Mouse (Mus musculus) forebrain, embryonic 15.5 days (tissue): ENCODE measurements around the gene Cacul1. TPM values are rescaled to one million over a fixed set of nuclear protein-coding genes. Genes with fewer than 3 reads are reported as not detected.

ENCODE experiments used
- ATAC-seq: fragments of 200-750 bp; cut with Nextera tagmentation; replicated peaks from 2 replicates; pipeline ENCODE4 v1.8.0; 2017; ENCODE audit warnings: mild to moderate bottlenecking, moderate TSS enrichment, moderate library complexity
- H3K27ac ChIP-seq: fragments of 300-500 bp; sonication (generic); replicated peaks from 2 replicates; pipeline ENCODE4 v1.5.1; 2015; ENCODE audit warnings: mild to moderate bottlenecking, inconsistent platforms
- H3K27me3 ChIP-seq: fragments of 300-500 bp; sonication (generic); 2 replicates; pipeline ENCODE4 v1.6.1; 2015; ENCODE audit warnings: inconsistent platforms
- H3K36me3 ChIP-seq: fragments of 300-500 bp; sonication (generic); 2 replicates; pipeline ENCODE4 v1.6.1; 2015; ENCODE audit warnings: mild to moderate bottlenecking, inconsistent platforms
- H3K4me1 ChIP-seq: fragments of 300-500 bp; sonication (generic); 2 replicates; pipeline ENCODE4 v1.6.1; 2015; ENCODE audit warnings: inconsistent platforms
- H3K4me2 ChIP-seq: fragments of 300-500 bp; sonication (generic); replicated peaks from 2 replicates; pipeline ENCODE4 v1.6.1; 2015; ENCODE audit warnings: mild to moderate bottlenecking, inconsistent platforms
- H3K4me3 ChIP-seq: fragments of 300-500 bp; sonication (generic); 2 replicates; pipeline ENCODE4 v1.5.1; 2015; ENCODE audit warnings: mild to moderate bottlenecking, inconsistent platforms
- H3K9ac ChIP-seq: fragments of 300-500 bp; sonication (generic); replicated peaks from 2 replicates; pipeline ENCODE4 v1.6.1; 2015; ENCODE audit warnings: mild to moderate bottlenecking, inconsistent platforms
- H3K9me3 ChIP-seq: fragments of 300-500 bp; sonication (generic); 2 replicates; pipeline ENCODE4 v1.6.1; 2016; ENCODE audit warnings: inconsistent platforms
- WGBS: fragments of 180-500 bp; shearing (Covaris S2); methylation state at CpG from one replicate; pipeline ENCODE4 v1.1.7; 2015; ENCODE audit warnings: mixed read lengths; 5-methylcytosine and 5-hydroxymethylcytosine counted together
- polyA plus RNA-seq: library from polyadenylated mRNA; unstranded; fragments of >200 nt; fragmentation: Nextera tagmentation; extraction: Ambion mirVana; gene quantifications from 2 replicates; pipeline ENCODE4 v1.2.1, GENCODE M21; 2015

Cacul1 gene
- polyA plus RNA-seq, 1 experiment from 2014 or later: 23.2 TPM

GRCm38 (mm10) chr19:60526876-60527275 is 53.9 kb downstream of the Cacul1 start:
- no peak overlapping the region for H3K27ac ChIP-seq
- WGBS: 96% methylated on average over 4 of the region's 4 CpGs
- H3K4me1 ChIP-seq: no peaks in the 10 kb centered on the region
- H3K9ac ChIP-seq: no peak overlapping the region
- ATAC-seq: no peak
- H3K36me3 ChIP-seq: peaks cover 25% of the 10 kb centered on the region
- no peak overlapping the region for H3K4me2 ChIP-seq
- H3K9me3 ChIP-seq: no peaks in the 10 kb centered on the region
- no peaks in the 10 kb centered on the region for H3K27me3 ChIP-seq
- no peak overlapping the region for H3K4me3 ChIP-seq

GRCm38 (mm10) chr19:60525086-60525485 is 55.7 kb downstream of the Cacul1 start:
- Histone ChIP-seq H3K4me3 (no peak overlapping the region), H3K27me3 (no peaks in the 10 kb centered on the region), H3K4me1 (no peaks in the 10 kb centered on the region), H3K36me3 (peaks cover 24% of the 10 kb centered on the region), H3K9ac (no peak overlapping the region), H3K4me2 (no peak overlapping the region), H3K9me3 (no peaks in the 10 kb centered on the region), H3K27ac (no peak overlapping the region)
- 84% methylated on average over 1 of the region's 1 CpGs for WGBS
- no peak for ATAC-seq

- Histone ChIP-seq H3K4me3 (no peak overlapping the region), H3K27ac (no peak overlapping the region), H3K27me3 (no peaks in the 10 kb centered on the region), H3K9me3 (no peaks in the 10 kb centered on the region), H3K36me3 (peaks cover 24% of the 10 kb centered on the region), H3K4me2 (no peak overlapping the region), H3K4me1 (no peaks in the 10 kb centered on the region), H3K9ac (no peak overlapping the region)
- WGBS: 94% methylated on average over 3 of the region's 3 CpGs
- no peak for ATAC-seq
These were observed 56.1 kb downstream of the Cacul1 start for GRCm38 (mm10) chr19:60524678-60525077.

- no peak for ATAC-seq
- Histone ChIP-seq H3K27ac (no peak overlapping the region), H3K27me3 (no peaks in the 10 kb centered on the region), H3K4me3 (no peak overlapping the region), H3K36me3 (peaks cover 3% of the 10 kb centered on the region; the same call in 1 of the 2 replicates), H3K4me2 (no peak overlapping the region), H3K4me1 (no peaks in the 10 kb centered on the region), H3K9me3 (no peaks in the 10 kb centered on the region), H3K9ac (no peak overlapping the region)
- 94% methylated on average over 3 of the region's 3 CpGs for WGBS
These were observed 60.7 kb downstream of the Cacul1 start for GRCm38 (mm10) chr19:60520131-60520530.

- H3K27me3 ChIP-seq: no peaks in the 10 kb centered on the region
- H3K4me1 ChIP-seq: no peaks in the 10 kb centered on the region
- WGBS: 75% methylated on average over 2 of the region's 2 CpGs
- no peak overlapping the region for H3K27ac ChIP-seq
- no peak overlapping the region for H3K4me2 ChIP-seq
- H3K9ac ChIP-seq: no peak overlapping the region
- H3K36me3 ChIP-seq: no peaks in the 10 kb centered on the region
- ATAC-seq: no peak
- no peak overlapping the region for H3K4me3 ChIP-seq
- H3K9me3 ChIP-seq: no peaks in the 10 kb centered on the region
These were observed 65.8 kb downstream of the Cacul1 start for GRCm38 (mm10) chr19:60515064-60515463.

- H3K27ac ChIP-seq: no peak overlapping the region
- no peaks in the 10 kb centered on the region for H3K27me3 ChIP-seq
- H3K4me1 ChIP-seq: no peaks in the 10 kb centered on the region
- H3K4me2 ChIP-seq: no peak overlapping the region
- no peaks in the 10 kb centered on the region for H3K36me3 ChIP-seq
- WGBS: 28% methylated on average over 3 of the region's 3 CpGs
- H3K4me3 ChIP-seq: no peak overlapping the region
- no peaks in the 10 kb centered on the region for H3K9me3 ChIP-seq
- no peak overlapping the region for H3K9ac ChIP-seq
- no peak for ATAC-seq
These were observed 67.4 kb downstream of the Cacul1 start for GRCm38 (mm10) chr19:60513431-60513830.

- Histone ChIP-seq H3K4me3 (no peak overlapping the region), H3K9me3 (no peaks in the 10 kb centered on the region), H3K27ac (no peak overlapping the region), H3K36me3 (no peaks in the 10 kb centered on the region), H3K27me3 (no peaks in the 10 kb centered on the region), H3K4me2 (no peak overlapping the region), H3K9ac (no peak overlapping the region), H3K4me1 (no peaks in the 10 kb centered on the region)
- ATAC-seq: no peak
These were observed 80.6 kb downstream of the Cacul1 start for GRCm38 (mm10) chr19:60500209-60500608.

- Histone ChIP-seq H3K27me3 (no peaks in the 10 kb centered on the region), H3K9me3 (no peaks in the 10 kb centered on the region), H3K9ac (no peak overlapping the region), H3K4me2 (no peak overlapping the region), H3K4me3 (no peak overlapping the region), H3K27ac (no peak overlapping the region), H3K36me3 (no peaks in the 10 kb centered on the region), H3K4me1 (no peaks in the 10 kb centered on the region)
- 78% methylated on average over 4 of the region's 4 CpGs for WGBS
- no peak for ATAC-seq
These were observed 83.7 kb downstream of the Cacul1 start for GRCm38 (mm10) chr19:60497171-60497570.

GRCm38 (mm10) chr19:60495772-60496171 is 85.1 kb downstream of the Cacul1 start:
- 64% methylated on average over 3 of the region's 3 CpGs for WGBS
- H3K4me3 ChIP-seq: no peak overlapping the region
- no peaks in the 10 kb centered on the region for H3K27me3 ChIP-seq
- H3K36me3 ChIP-seq: no peaks in the 10 kb centered on the region
- no peak overlapping the region for H3K9ac ChIP-seq
- no peaks in the 10 kb centered on the region for H3K9me3 ChIP-seq
- H3K4me2 ChIP-seq: no peak overlapping the region
- H3K27ac ChIP-seq: no peak overlapping the region
- no peaks in the 10 kb centered on the region for H3K4me1 ChIP-seq
- ATAC-seq: no peak

- Histone ChIP-seq H3K36me3 (no peaks in the 10 kb centered on the region), H3K4me3 (no peak overlapping the region), H3K4me1 (no peaks in the 10 kb centered on the region), H3K9me3 (no peaks in the 10 kb centered on the region), H3K27me3 (no peaks in the 10 kb centered on the region), H3K27ac (no peak overlapping the region), H3K4me2 (no peak overlapping the region), H3K9ac (no peak overlapping the region)
- no peak for ATAC-seq
- WGBS: 84% methylated on average over 1 of the region's 1 CpGs
These were observed 91.3 kb downstream of the Cacul1 start for GRCm38 (mm10) chr19:60489566-60489965.

- no peak for ATAC-seq
- no peak overlapping the region for H3K4me3 ChIP-seq
- no peaks in the 10 kb centered on the region for H3K36me3 ChIP-seq
- H3K27ac ChIP-seq: no peak overlapping the region
- H3K4me2 ChIP-seq: no peak overlapping the region
- 0 out of 2 replicates have a peak, but pooled peaks cover 3% of the 10 kb centered on the region for H3K27me3 ChIP-seq
- no peaks in the 10 kb centered on the region for H3K4me1 ChIP-seq
- H3K9me3 ChIP-seq: no peaks in the 10 kb centered on the region
- H3K9ac ChIP-seq: no peak overlapping the region
These were observed 95.6 kb downstream of the Cacul1 start for GRCm38 (mm10) chr19:60485261-60485660.

GRCm38 (mm10) chr19:60478859-60479258 is 102.0 kb downstream of the Cacul1 start:
- H3K4me2 ChIP-seq: no peak overlapping the region
- H3K9ac ChIP-seq: no peak overlapping the region
- WGBS: 55% methylated on average over 1 of the region's 1 CpGs
- H3K27ac ChIP-seq: no peak overlapping the region
- ATAC-seq: no peak
- no peak overlapping the region for H3K4me3 ChIP-seq
- H3K36me3 ChIP-seq: no peaks in the 10 kb centered on the region
- H3K4me1 ChIP-seq: no peaks in the 10 kb centered on the region
- H3K27me3 ChIP-seq: peaks cover 12% of the 10 kb centered on the region; the same call in 1 of the 2 replicates
- H3K9me3 ChIP-seq: no peaks in the 10 kb centered on the region

- WGBS: 52% methylated on average over 2 of the region's 2 CpGs
- Histone ChIP-seq H3K9me3 (no peaks in the 10 kb centered on the region), H3K9ac (no peak overlapping the region), H3K4me3 (no peak overlapping the region), H3K4me2 (no peak overlapping the region), H3K36me3 (no peaks in the 10 kb centered on the region), H3K4me1 (no peaks in the 10 kb centered on the region), H3K27me3 (peaks cover 13% of the 10 kb centered on the region; the same call in 1 of the 2 replicates), H3K27ac (no peak overlapping the region)
- no peak for ATAC-seq
These were observed 103.0 kb downstream of the Cacul1 start for GRCm38 (mm10) chr19:60477788-60478187.
